Mouse (Mus musculus) intestine, embryonic 16.5 days (tissue): ENCODE results near the gene Prtg. TPM values are rescaled to one million over a fixed set of nuclear protein-coding genes. Genes with fewer than 3 reads are reported as not detected.
A peak's percentile ranks its signal among the peaks of the same experiment; 100 is the strongest.

Source experiments
- ATAC-seq: fragments of 200-750 bp; cut with Nextera tagmentation; 2 replicates; pipeline ENCODE4 v1.8.0; 2017; ENCODE audit warnings: moderate TSS enrichment, moderate library complexity
- H3K27ac ChIP-seq: fragments of 300-500 bp; sonication (generic); 2 replicates; pipeline ENCODE4 v1.5.1; 2014; ENCODE audit warnings: mild to moderate bottlenecking, low read length
- H3K27me3 ChIP-seq: fragments of 300-500 bp; sonication (generic); replicated peaks from 2 replicates; pipeline ENCODE4 v1.6.1; 2014; ENCODE audit warnings: low read length, control low read depth, mixed read lengths; ENCODE audit not compliant: control insufficient read depth, insufficient read depth
- H3K36me3 ChIP-seq: fragments of 300-500 bp; sonication (generic); 2 replicates; pipeline ENCODE4 v1.6.1; 2014; ENCODE audit warnings: low read length, control low read depth; ENCODE audit not compliant: control insufficient read depth, insufficient read depth
- H3K4me1 ChIP-seq: fragments of 300-500 bp; sonication (generic); 2 replicates; pipeline ENCODE4 v1.6.1; 2014; ENCODE audit warnings: low read length, control low read depth, mixed read lengths; ENCODE audit not compliant: control insufficient read depth, insufficient read depth
- H3K4me2 ChIP-seq: fragments of 300-500 bp; sonication (generic); 2 replicates; pipeline ENCODE4 v1.6.1; 2014; ENCODE audit warnings: low read depth, low read length, control low read depth
- H3K4me3 ChIP-seq: fragments of 300-500 bp; sonication (generic); 2 replicates; pipeline ENCODE4 v1.5.1; 2014; ENCODE audit warnings: mild to moderate bottlenecking, low read length
- H3K9ac ChIP-seq: fragments of 300-500 bp; sonication (generic); 2 replicates; pipeline ENCODE4 v1.6.1; 2014; ENCODE audit warnings: low read depth, low read length
- H3K9me3 ChIP-seq: fragments of 300-500 bp; sonication (generic); 2 replicates; pipeline ENCODE4 v1.6.1; 2016; ENCODE audit warnings: low read length, control low read depth; ENCODE audit not compliant: control insufficient read depth
- WGBS: fragments of 180-500 bp; shearing (Covaris S2); extraction: QIAGEN DNeasy Blood & Tissue Kit; methylation state at CpG from one replicate; pipeline ENCODE4 v1.1.7; 2014; 5-methylcytosine and 5-hydroxymethylcytosine counted together
- polyA plus RNA-seq: library from polyadenylated mRNA; unstranded; fragments of >200 nt; fragmentation: Nextera tagmentation; extraction: Ambion mirVana; gene quantifications from 2 replicates; pipeline ENCODE4 v1.2.1, GENCODE M21; 2015

The Prtg gene
- 0.32 and 0.33 TPM in 2 replicates for polyA plus RNA-seq

- ATAC-seq, result peak; percentile 48
- peak within 1 kb of the TSS; percentile 48 for H3K27ac ChIP-seq
These were observed at the start of gene Prtg for GRCm38 (mm10) chr9:72806731-72807419. Prtg (plus strand) TSS chr9:72806874.

GRCm38 (mm10) chr9:72757143-72757542, 49.5 kb upstream of the Prtg start:
- WGBS, result 90% methylated on average over 5 of the region's 5 CpGs
- ATAC-seq, result no peak
- no peaks in the 10 kb centered on the region; the same call in 1 of the 2 replicates for H3K4me1 ChIP-seq

More at GRCm38 (mm10) chr9:72806731-72807419, at the start of gene Prtg:
- Histone ChIP-seq H3K9ac (peak within 1 kb of the TSS; percentile 81), H3K27me3 (no peaks in the 10 kb centered on the region), H3K4me1 (peaks cover 11% of the 10 kb centered on the region), H3K4me2 (peak within 1 kb of the TSS; percentile 98), H3K36me3 (no peaks in the 10 kb centered on the region), H3K4me3 (peak within 1 kb of the TSS; percentile 81), H3K9me3 (no peaks in the 10 kb centered on the region)
- WGBS, result under 1% methylated on average over 57 of the region's 57 CpGs

GRCm38 (mm10) chr9:72758705-72759131, 48.0 kb upstream of the Prtg start:
- 41% methylated on average over 8 of the region's 8 CpGs for WGBS
- H3K36me3 ChIP-seq, result no peaks in the 10 kb centered on the region
- ATAC-seq, result no peak
- no peak overlapping the region for H3K4me3 ChIP-seq
- H3K9me3 ChIP-seq, result no peaks in the 10 kb centered on the region
- H3K4me1 ChIP-seq, result peaks cover 12% of the 10 kb centered on the region
- H3K27me3 ChIP-seq, result no peaks in the 10 kb centered on the region
- H3K4me2 ChIP-seq, result no peak overlapping the region
- no peak overlapping the region; the same call in 1 of the 2 replicates for H3K27ac ChIP-seq
- no peak overlapping the region for H3K9ac ChIP-seq

More at GRCm38 (mm10) chr9:72757143-72757542, 49.5 kb upstream of the Prtg start:
- H3K4me2 ChIP-seq, result no peak overlapping the region
- H3K27me3 ChIP-seq, result no peaks in the 10 kb centered on the region
- no peak overlapping the region for H3K27ac ChIP-seq
- no peak overlapping the region for H3K9ac ChIP-seq
- no peaks in the 10 kb centered on the region for H3K9me3 ChIP-seq
- no peaks in the 10 kb centered on the region for H3K36me3 ChIP-seq
- H3K4me3 ChIP-seq, result no peak overlapping the region

GRCm38 (mm10) chr9:72763050-72763718, 43.5 kb upstream of the Prtg start:
- no peak overlapping the region for H3K9ac ChIP-seq
- H3K4me1 ChIP-seq, result peaks cover 15% of the 10 kb centered on the region
- H3K4me3 ChIP-seq, result no peak overlapping the region
- no peaks in the 10 kb centered on the region for H3K27me3 ChIP-seq
- H3K36me3 ChIP-seq, result no peaks in the 10 kb centered on the region
- H3K27ac ChIP-seq, result peak overlapping the region; percentile 60
- ATAC-seq, result peak; percentile 83
- H3K4me2 ChIP-seq, result no peak overlapping the region
- WGBS, result 11% methylated on average over 3 of the region's 3 CpGs
- no peaks in the 10 kb centered on the region for H3K9me3 ChIP-seq

DNA sequence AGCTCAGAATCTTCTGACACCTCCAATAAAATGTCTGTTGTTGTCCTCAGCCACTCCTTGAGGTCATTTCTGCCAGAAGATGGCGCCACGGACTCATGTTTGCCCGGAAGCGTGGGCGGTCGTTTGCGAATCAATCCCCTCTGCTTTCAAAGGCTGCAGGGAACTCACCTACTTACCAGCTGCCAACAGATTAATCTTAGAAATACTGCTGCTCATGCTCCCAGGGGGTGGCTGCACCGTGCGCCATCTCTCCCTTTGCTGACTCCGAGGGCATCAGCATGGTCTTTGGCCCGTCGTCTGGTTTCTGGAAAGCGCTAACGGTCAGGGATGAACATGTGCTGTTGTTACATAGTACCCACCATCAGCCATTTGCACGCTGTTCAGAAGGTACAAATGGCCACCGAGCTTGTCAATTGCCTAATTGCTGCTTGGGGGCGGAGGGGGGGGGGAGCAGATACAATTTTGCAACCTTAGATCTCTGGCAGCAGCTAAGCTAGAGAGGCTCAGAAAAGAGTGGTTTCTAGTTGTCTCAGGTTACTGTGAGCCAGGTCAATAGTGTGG, 39.8 kb upstream of the Prtg start:
- H3K4me1 ChIP-seq, result peaks cover 15% of the 10 kb centered on the region
- H3K27ac ChIP-seq, result no peak overlapping the region
- peak overlapping the region; percentile 44 for H3K4me3 ChIP-seq
- WGBS, result 2% methylated on average over 17 of the region's 17 CpGs
- peak; percentile 54 for ATAC-seq
- no peaks in the 10 kb centered on the region for H3K36me3 ChIP-seq
- H3K4me2 ChIP-seq, result peak overlapping the region; percentile 84
- H3K9me3 ChIP-seq, result no peaks in the 10 kb centered on the region
- peak overlapping the region; percentile 64 for H3K9ac ChIP-seq
- H3K27me3 ChIP-seq, result no peaks in the 10 kb centered on the region

DNA sequence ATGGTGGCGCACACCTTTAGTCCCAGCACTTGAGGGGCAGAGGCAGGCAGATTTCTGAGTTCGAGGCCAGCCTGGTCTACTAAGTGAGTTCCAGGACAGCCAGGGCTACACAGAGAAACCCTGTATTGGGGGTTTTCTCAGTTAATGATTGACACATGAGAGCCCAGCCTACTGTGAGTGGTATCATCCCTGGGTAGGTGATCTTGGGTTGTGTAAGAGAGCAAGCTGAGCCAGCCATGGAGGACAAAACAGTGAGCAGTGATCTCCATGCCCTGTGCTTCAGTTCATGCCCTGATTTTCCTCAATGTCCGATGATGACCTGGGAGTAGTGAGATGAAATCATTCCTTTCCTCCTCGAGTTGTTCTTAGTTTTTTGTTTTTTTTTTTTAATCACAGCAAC, 31.7 kb upstream of the Prtg start:
- H3K36me3 ChIP-seq, result no peaks in the 10 kb centered on the region
- H3K9me3 ChIP-seq, result no peaks in the 10 kb centered on the region
- H3K27me3 ChIP-seq, result no peaks in the 10 kb centered on the region
- no peak for ATAC-seq
- no peak overlapping the region for H3K4me2 ChIP-seq
- H3K27ac ChIP-seq, result no peak overlapping the region
- H3K4me1 ChIP-seq, result peaks cover 8% of the 10 kb centered on the region
- H3K4me3 ChIP-seq, result no peak overlapping the region
- WGBS, result 86% methylated on average over 4 of the region's 4 CpGs
- no peak overlapping the region for H3K9ac ChIP-seq

DNA sequence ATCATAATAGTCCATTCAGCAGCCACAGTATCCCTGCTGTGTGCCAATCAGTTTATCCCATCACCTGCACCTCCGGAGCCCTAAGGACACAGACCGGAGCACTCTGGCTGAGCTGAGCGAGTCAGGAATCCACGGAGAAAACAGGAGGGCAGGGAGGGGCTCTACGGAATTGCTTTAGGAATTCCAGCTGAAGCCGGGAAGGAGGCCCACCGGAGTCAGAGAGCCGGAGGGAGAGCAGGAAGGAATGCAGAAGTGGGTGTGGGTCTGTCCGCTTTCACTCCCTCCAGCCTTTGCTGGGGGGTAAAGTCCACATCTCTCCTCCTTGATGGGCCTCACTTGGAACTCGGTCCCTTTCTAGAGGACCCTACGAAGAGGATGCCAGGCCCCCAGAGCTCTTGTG, 27.7 kb upstream of the Prtg start:
- no peaks in the 10 kb centered on the region for H3K36me3 ChIP-seq
- peaks cover 19% of the 10 kb centered on the region for H3K4me1 ChIP-seq
- no peaks in the 10 kb centered on the region for H3K27me3 ChIP-seq
- H3K27ac ChIP-seq, result 0 out of 2 replicates have a peak overlapping the region, but pooled peaks have one; percentile 61
- no peak overlapping the region for H3K9ac ChIP-seq
- WGBS, result 28% methylated on average over 11 of the region's 11 CpGs
- no peak overlapping the region for H3K4me3 ChIP-seq
- no peaks in the 10 kb centered on the region for H3K9me3 ChIP-seq
- ATAC-seq, result peak; percentile 79
- H3K4me2 ChIP-seq, result peak overlapping the region; percentile 43

GRCm38 (mm10) chr9:72779733-72780132, 26.9 kb upstream of the Prtg start:
- H3K27ac ChIP-seq, result no peak overlapping the region
- 0 out of 2 replicates have a peak, but pooled peaks have one; percentile 26 for ATAC-seq
- H3K4me3 ChIP-seq, result no peak overlapping the region
- H3K27me3 ChIP-seq, result no peaks in the 10 kb centered on the region
- H3K9ac ChIP-seq, result no peak overlapping the region
- no peaks in the 10 kb centered on the region for H3K36me3 ChIP-seq
- WGBS, result 22% methylated on average over 4 of the region's 4 CpGs
- H3K4me1 ChIP-seq, result peaks cover 19% of the 10 kb centered on the region
- no peak overlapping the region for H3K4me2 ChIP-seq
- H3K9me3 ChIP-seq, result no peaks in the 10 kb centered on the region

- no peak overlapping the region for H3K4me2 ChIP-seq
- WGBS, result 36% methylated on average over 5 of the region's 5 CpGs
- H3K9ac ChIP-seq, result no peak overlapping the region
These were observed 26.0 kb upstream of the Prtg start for GRCm38 (mm10) chr9:72780694-72781093.

More at GRCm38 (mm10) chr9:72780694-72781093, 26.0 kb upstream of the Prtg start:
- Histone ChIP-seq H3K4me1 (peaks cover 19% of the 10 kb centered on the region), H3K4me3 (no peak overlapping the region), H3K27me3 (no peaks in the 10 kb centered on the region), H3K36me3 (no peaks in the 10 kb centered on the region), H3K9me3 (no peaks in the 10 kb centered on the region), H3K27ac (0 out of 2 replicates have a peak overlapping the region, but pooled peaks have one; percentile 19)
- no peak for ATAC-seq
